Mouse (Mus musculus) small intestine, adult 2 months (tissue): Measurements from ENCODE around the gene Rimklb. TPM values are rescaled to one million over a fixed set of nuclear protein-coding genes. Genes with fewer than 3 reads are reported as not detected.
"Not testable (repeated sequence)": the region's sequence is repeated elsewhere in the genome, so short reads cannot be mapped to it uniquely, and the experiment has no call there.

ENCODE experiments used
- H3K27ac ChIP-seq: fragments of 200-500 bp; 2 replicates; pipeline ENCODE4 v1.5.1; 2012; ENCODE audit warnings: low read depth, low read length, control low read depth, inconsistent platforms; ENCODE audit not compliant: insufficient read depth
- H3K27me3 ChIP-seq: fragments of 200-500 bp; 2 replicates; pipeline ENCODE4 v1.6.1; 2012; ENCODE audit warnings: mild to moderate bottlenecking, moderate library complexity, low read length, inconsistent platforms; ENCODE audit not compliant: control insufficient read depth, insufficient read depth
- H3K36me3 ChIP-seq: fragments of 200-500 bp; 2 replicates; pipeline ENCODE4 v1.6.1; 2012; ENCODE audit warnings: mild to moderate bottlenecking, low read length, control low read depth, inconsistent platforms; ENCODE audit not compliant: control insufficient read depth, insufficient read depth
- H3K4me1 ChIP-seq: fragments of 200-500 bp; 2 replicates; pipeline ENCODE4 v1.6.1; 2012; ENCODE audit warnings: low read length, inconsistent platforms, mixed read lengths; ENCODE audit not compliant: control insufficient read depth, insufficient read depth, insufficient read length
- H3K4me3 ChIP-seq: fragments of 200-500 bp; 2 replicates; pipeline ENCODE4 v1.5.1; 2012; ENCODE audit warnings: low read depth, mild to moderate bottlenecking, control low read depth, inconsistent platforms, low read length, moderate library complexity
- CTCF ChIP-seq: fragments of 200-500 bp; IDR thresholded peaks from 2 replicates; pipeline ENCODE4 v1.5.1; 2012; ENCODE audit warnings: low read depth, mild to moderate bottlenecking, control low read depth, inconsistent platforms, low read length, moderate library complexity, mixed read lengths; ENCODE audit not compliant: insufficient replicate concordance, insufficient read length; ENCODE audit errors: extremely low read depth
- POLR2A ChIP-seq: fragments of 200-500 bp; IDR thresholded peaks from 2 replicates; pipeline ENCODE4 v1.6.1; 2012; ENCODE audit warnings: low read depth, mild to moderate bottlenecking, control low read depth, inconsistent platforms, low read length, moderate library complexity
- WGBS: fragments of 180-500 bp; shearing (Covaris S2); methylation state at CpG from one replicate; pipeline ENCODE4 v1.1.7; 2018; 5-methylcytosine and 5-hydroxymethylcytosine counted together
- polyA plus RNA-seq: library from polyadenylated mRNA; depleted of rRNA; stranded (reverse); fragments of >200 nt; gene quantifications from 2 replicates; pipeline ENCODE4 v1.2.3, GENCODE M21; 2012; rRNA removed

The Rimklb gene
- 0.04 TPM in 1 of 2 replicates, not detected in the other for polyA plus RNA-seq

DNA sequence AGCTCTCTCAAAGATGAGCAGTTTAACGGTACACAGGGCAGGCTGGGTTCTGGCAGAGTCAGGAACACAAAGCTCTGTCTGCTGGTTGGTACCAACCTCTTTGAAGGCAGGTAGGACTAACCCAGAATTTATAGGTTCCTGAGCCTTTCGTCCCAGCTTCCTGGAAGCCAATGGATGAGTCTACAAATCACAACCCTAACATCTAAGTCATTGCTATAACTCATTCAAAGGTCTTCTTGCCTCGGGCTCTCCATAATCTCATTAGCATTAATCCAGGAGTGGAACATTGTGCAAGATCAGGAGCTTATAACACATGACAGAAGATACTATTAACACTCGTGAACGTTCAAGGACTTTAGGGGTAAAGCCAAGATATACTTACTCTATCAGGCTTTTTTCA is at the start of gene Rimklb:
Gene Rimklb (minus strand): TSS at position 101 of the 400 bp plus-strand sequence.
- Histone ChIP-seq H3K27ac (no peak within 1 kb of the TSS), H3K4me1 (no peaks in the 10 kb centered on the region), H3K27me3 (peaks cover 3% of the 10 kb centered on the region; the same call in 1 of the 2 replicates), H3K4me3 (no peak within 1 kb of the TSS), H3K36me3 (no peaks in the 10 kb centered on the region)
- 66% methylated on average over 5 of the region's 5 CpGs for WGBS
- TF ChIP-seq CTCF (no peak), POLR2A (no peak)

DNA sequence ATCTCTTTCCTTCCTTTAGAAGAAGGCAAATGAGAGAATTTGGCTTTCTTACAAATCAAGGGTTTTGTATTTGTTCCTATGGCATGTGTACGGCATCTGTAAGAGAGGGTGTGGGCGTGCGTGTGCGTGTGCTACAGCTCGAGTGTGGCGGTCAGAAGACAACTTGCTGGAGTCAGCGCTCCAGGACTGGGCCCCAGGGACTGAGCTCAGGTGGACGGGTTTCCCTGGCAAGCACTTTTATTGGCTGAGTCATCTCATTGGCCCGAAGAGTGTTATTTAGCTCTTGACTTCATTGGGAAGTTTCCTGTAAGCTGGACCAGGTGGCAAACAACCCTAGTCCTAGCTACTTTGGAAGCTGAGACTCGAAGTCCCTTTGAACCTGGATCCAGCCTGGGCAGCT is 47.4 kb upstream of the Rimklb start:
- H3K4me3 ChIP-seq, result no peak overlapping the region
- no peaks in the 10 kb centered on the region for H3K4me1 ChIP-seq
- H3K36me3 ChIP-seq, result no peaks in the 10 kb centered on the region
- no peak overlapping the region for H3K27ac ChIP-seq
- no peak for TF ChIP-seq CTCF
- TF ChIP-seq POLR2A, result no peak
- no peaks in the 10 kb centered on the region for H3K27me3 ChIP-seq
- 60% methylated on average over 10 of the region's 10 CpGs for WGBS

DNA sequence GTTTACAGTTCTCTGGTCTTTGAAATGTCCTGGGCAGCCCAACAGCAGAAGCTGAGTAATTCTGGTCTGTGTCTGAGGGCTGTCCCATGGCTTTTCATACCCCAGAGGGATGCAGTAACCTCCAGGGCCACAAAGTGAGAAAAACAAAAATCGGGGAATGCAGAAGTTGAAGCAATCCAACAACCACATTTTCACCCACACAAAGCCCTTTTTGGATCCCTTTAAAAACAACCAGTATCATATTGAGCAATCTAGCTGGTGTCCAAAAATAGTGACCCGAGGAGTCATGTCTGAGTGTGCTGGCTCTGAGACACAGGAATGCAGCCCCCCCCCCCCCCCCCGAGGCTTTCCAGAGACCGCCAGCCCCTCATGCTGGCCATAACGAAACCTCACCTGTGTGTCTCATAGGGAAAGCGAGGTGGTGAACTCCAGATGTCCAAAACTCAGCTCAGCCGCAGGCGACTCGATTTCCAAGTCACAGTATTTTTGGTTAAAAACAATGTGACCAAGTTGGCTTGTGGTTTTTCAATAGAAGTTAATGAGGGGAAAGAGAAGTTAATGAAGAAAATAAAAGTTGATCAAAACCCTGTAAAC is 46.8 kb upstream of the Rimklb start:
- TF ChIP-seq POLR2A, result no peak
- TF ChIP-seq CTCF, result no peak
- 72% methylated on average over 9 of the region's 9 CpGs for WGBS
- Histone ChIP-seq H3K27ac (no peak overlapping the region), H3K4me1 (no peaks in the 10 kb centered on the region), H3K4me3 (no peak overlapping the region), H3K36me3 (no peaks in the 10 kb centered on the region), H3K27me3 (peaks cover 2% of the 10 kb centered on the region; the same call in 1 of the 2 replicates)

DNA sequence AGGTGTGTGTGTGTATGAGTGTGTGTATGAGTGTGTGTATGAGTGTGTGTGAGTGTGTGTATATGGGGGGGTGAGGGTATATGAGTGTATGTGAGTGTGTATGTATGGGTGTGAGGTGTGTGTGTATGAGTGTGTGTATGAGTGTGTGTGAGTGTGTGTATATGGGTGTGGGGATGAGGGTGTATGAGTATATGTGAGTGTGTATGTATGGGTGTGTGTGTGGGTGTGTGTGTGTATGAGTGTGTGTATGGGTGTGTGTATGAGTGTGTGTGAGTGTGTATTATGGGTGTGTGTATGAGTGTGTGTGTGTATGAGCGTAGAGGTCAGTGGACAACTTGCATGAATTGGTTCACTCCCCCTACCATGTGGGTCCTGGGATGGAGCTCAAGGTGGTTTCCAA is 46.1 kb upstream of the Rimklb start:
- TF ChIP-seq CTCF (no peak), POLR2A (no peak)
- 86% methylated on average over 1 of the region's 1 CpGs for WGBS
- H3K4me1 ChIP-seq, result no peaks in the 10 kb centered on the region
- H3K36me3 ChIP-seq, result no peaks in the 10 kb centered on the region
- no peak overlapping the region for H3K4me3 ChIP-seq
- H3K27me3 ChIP-seq, result peaks cover 2% of the 10 kb centered on the region; the same call in 1 of the 2 replicates
- H3K27ac ChIP-seq, result no peak overlapping the region

DNA sequence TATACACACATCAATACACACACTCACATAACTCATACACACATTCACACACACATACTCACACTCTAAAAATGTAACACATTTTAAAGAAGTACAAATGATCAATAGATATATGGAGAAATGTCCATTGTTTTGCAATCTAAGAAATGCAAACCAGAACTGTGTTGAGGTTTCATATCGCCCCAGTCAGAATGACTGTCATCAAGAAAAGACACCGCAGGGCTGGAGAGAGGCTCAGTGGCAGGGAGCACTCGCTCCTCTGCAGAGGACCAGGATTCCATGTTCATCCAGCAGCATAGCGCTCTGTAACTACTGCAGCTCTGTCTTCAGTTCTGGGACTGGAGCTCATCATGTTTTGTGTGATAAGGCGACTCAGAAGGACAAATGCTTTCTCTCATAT is 45.0 kb upstream of the Rimklb start:
- Histone ChIP-seq H3K36me3 (no peaks in the 10 kb centered on the region), H3K27ac (no peak overlapping the region), H3K4me1 (no peaks in the 10 kb centered on the region), H3K4me3 (no peak overlapping the region), H3K27me3 (peaks cover 2% of the 10 kb centered on the region; the same call in 1 of the 2 replicates)
- WGBS, result 73% methylated on average over 5 of the region's 5 CpGs
- TF ChIP-seq CTCF (no peak), POLR2A (no peak)

DNA sequence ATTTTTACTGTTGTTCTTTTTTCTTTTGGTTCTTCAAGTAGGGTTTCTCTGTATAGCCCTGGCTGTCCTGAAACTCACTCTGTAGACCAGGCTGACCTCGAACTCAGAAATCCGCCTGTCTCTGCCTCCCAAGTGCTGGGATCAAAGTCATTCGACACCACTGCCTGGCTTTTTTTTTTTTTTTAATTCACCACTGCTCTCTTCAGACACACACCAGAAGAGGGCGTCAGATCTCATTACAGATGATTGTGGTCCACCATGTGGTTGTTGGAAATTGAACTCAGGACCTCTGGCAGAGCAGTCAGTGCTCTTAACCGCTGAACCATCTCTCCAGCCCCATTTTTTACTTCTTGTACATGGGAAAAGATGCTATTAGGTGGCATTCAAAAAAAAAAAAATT is 43.9 kb upstream of the Rimklb start:
- not testable (repeated sequence) for H3K27ac ChIP-seq, H3K4me3 ChIP-seq, H3K27me3 ChIP-seq, H3K4me1 ChIP-seq, H3K36me3 ChIP-seq
- WGBS, result 71% methylated on average over 5 of the region's 5 CpGs

DNA sequence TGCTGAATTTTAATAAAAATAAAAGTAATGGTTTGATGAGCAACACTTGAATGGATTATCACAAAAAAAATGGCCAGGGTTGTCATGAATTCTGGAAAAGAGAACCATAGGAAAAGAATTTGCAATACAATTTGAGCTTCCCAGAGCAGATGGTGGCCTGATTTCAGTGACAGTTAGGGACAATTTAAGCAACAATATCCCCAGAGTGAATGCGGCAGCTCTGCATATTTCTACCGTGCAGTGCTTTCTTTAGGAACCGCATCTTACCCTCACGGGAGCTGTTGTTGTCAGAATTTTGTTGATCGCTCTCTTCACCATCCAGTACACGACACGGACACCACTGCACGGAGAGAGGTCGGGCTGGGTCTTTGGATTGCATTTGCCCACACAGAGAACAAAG is 41.0 kb upstream of the Rimklb start:
- no peak for TF ChIP-seq CTCF
- TF ChIP-seq POLR2A, result no peak
- Histone ChIP-seq H3K4me3 (no peak overlapping the region), H3K27me3 (peaks cover 2% of the 10 kb centered on the region; the same call in 1 of the 2 replicates), H3K27ac (no peak overlapping the region), H3K4me1 (no peaks in the 10 kb centered on the region), H3K36me3 (no peaks in the 10 kb centered on the region)
- WGBS, result 90% methylated on average over 9 of the region's 9 CpGs
